Comparison of ENCODE assay signal across 10 mouse cellular contexts in the genomic region with DNA sequence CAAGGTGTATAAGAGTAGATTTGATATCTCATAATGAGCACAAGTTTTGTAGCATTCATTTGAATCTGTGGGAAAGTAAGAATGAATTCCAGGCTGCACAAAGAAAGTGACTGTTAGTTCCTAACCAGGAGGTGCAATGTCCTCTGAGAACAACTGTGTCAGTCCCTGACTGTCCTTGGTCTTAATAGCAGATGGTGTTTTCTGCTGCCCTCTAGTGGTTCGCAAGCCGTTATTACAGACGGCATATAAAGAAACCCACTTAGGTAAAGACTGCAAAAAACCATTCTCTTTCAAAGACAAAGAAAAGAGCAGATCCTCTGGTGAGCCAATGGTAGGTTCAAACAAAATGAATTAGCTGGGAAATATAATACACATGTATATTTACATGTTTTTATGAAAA. TPM values are rescaled to one million over a fixed set of nuclear protein-coding genes. Genes with fewer than 3 reads are reported as not detected.
DNase-seq lines count a peak whose midpoint lies in the region; ATAC-seq and TF ChIP-seq lines count a peak whose summit lies in the region.
"Had no signal": no experiment of that assay in that cellular context is flagged by ENCODE, and none has a peak within 500 bp of the region (broad histone marks: within the 10 kb centered on the region; RNA-seq: fewer than 3 reads in every experiment).

No protein-coding gene starts in this region.

- TF ChIP-seq POLR2A in heart, adult 2 months (IDR thresholded peaks at IDR 0.05; ENCODE audit: insufficient read depth, low read depth, low read length), result no peak
- TF ChIP-seq POLR2A in brain, embryonic 14.5 days (IDR thresholded peaks at IDR 0.05; ENCODE audit: borderline replicate concordance, extremely low read depth, insufficient read depth, insufficient read length, poor library complexity, severe bottlenecking), result no peak

- no peaks in the 10 kb centered on the region for H3K36me3 ChIP-seq in heart, adult 2 months (ENCODE audit: control insufficient read depth, insufficient read depth, low read length)
- 0 out of 2 replicates have a peak, but pooled peaks cover 4% of the 10 kb centered on the region for H3K36me3 ChIP-seq in heart, embryonic 11.5 days (ENCODE audit: control insufficient read depth, insufficient read depth, low read length)
- peaks cover 3% of the 10 kb centered on the region; the same call in 1 of the 2 replicates for H3K36me3 ChIP-seq in forebrain, embryonic 15.5 days
- no peaks in the 10 kb centered on the region for H3K36me3 ChIP-seq in kidney, postnatal 0 days (ENCODE audit: insufficient read depth, low read length)
- H3K36me3 ChIP-seq in midbrain, embryonic 13.5 days, result 0 out of 2 replicates have a peak, but pooled peaks cover 2% of the 10 kb centered on the region
- H3K36me3 ChIP-seq: limb, embryonic 13.5 days had no signal

- H3K27me3 ChIP-seq in heart, adult 2 months (ENCODE audit: control insufficient read depth, insufficient read depth, low read length), result no peaks in the 10 kb centered on the region
- no peaks in the 10 kb centered on the region for H3K27me3 ChIP-seq in heart, embryonic 11.5 days (ENCODE audit: control insufficient read depth, insufficient read depth, low read length)
- H3K27me3 ChIP-seq in forebrain, embryonic 15.5 days, result no peaks in the 10 kb centered on the region
- H3K27me3 ChIP-seq in kidney, postnatal 0 days (ENCODE audit: insufficient read depth, low read length), result no peaks in the 10 kb centered on the region
- H3K27me3 ChIP-seq in midbrain, embryonic 13.5 days, result no peaks in the 10 kb centered on the region
- H3K27me3 ChIP-seq: limb, embryonic 13.5 days had no signal

- H3K79me2 ChIP-seq in heart, adult 2 months (replicated peaks; ENCODE audit: control insufficient read depth, insufficient read depth, low read length), result no peaks in the 10 kb centered on the region

- peak in 1 of 2 experiments; percentile 11 for DNase-seq in heart, adult 2 months
- DNase-seq in CD4-positive helper T cell, adult 2 months (ENCODE audit: low read depth, low spot score), result peak; percentile 44
- peak; percentile 89 for DNase-seq in brain, embryonic 14.5 days (ENCODE audit: low read depth)
- DNase-seq in kidney, postnatal 0 days (ENCODE audit: low spot score), result peak; percentile 88
- no peak for DNase-seq in frontal cortex, postnatal 14 days (ENCODE audit: low spot score in 2 of 2)

- no peak for TF ChIP-seq EP300 in heart, adult 2 months (IDR thresholded peaks at IDR 0.05; ENCODE audit: insufficient read depth, low read depth, low read length)

- intact Hi-C loops in heart, adult 2 months (cut with DNase I), result no loop called here

- H3K9ac ChIP-seq in heart, adult 2 months (ENCODE audit: low read depth, low read length), result no peak overlapping the region
- H3K9ac ChIP-seq in heart, embryonic 11.5 days (ENCODE audit: low read depth, low read length), result no peak overlapping the region
- H3K9ac ChIP-seq in forebrain, embryonic 15.5 days (replicated peaks), result no peak overlapping the region
- H3K9ac ChIP-seq in kidney, postnatal 0 days (ENCODE audit: low read depth, low read length), result no peak overlapping the region
- no peak overlapping the region for H3K9ac ChIP-seq in midbrain, embryonic 13.5 days (replicated peaks)
- H3K9ac ChIP-seq: limb, embryonic 13.5 days had no signal

- ATAC-seq in heart, embryonic 11.5 days (replicated peaks; ENCODE audit: insufficient number of reproducible peaks, low FRiP score, low TSS enrichment), result no peak
- ATAC-seq in forebrain, embryonic 15.5 days (replicated peaks), result peak; percentile 90
- ATAC-seq in kidney, postnatal 0 days (replicated peaks; ENCODE audit: low FRiP score, low read depth), result no peak
- ATAC-seq in midbrain, embryonic 13.5 days, result peak; percentile 81; the same call in 1 of the 2 replicates

- H3K27ac ChIP-seq in heart, adult 2 months, result no peak overlapping the region
- no peak overlapping the region for H3K27ac ChIP-seq in heart, embryonic 11.5 days (ENCODE audit: low read depth, low read length)
- H3K27ac ChIP-seq in forebrain, embryonic 15.5 days (replicated peaks), result no peak overlapping the region
- H3K27ac ChIP-seq in kidney, postnatal 0 days, result no peak overlapping the region
- no peak overlapping the region for H3K27ac ChIP-seq in midbrain, embryonic 13.5 days
- H3K27ac ChIP-seq: limb, embryonic 13.5 days had no signal

- peak; percentile 93 for TF ChIP-seq CTCF in heart, adult 2 months (IDR thresholded peaks at IDR 0.05)
- peak; percentile 73 for TF ChIP-seq CTCF in brain, embryonic 14.5 days (IDR thresholded peaks at IDR 0.05; ENCODE audit: borderline replicate concordance, extremely low read depth, insufficient read depth, insufficient read length)
- peak; percentile 92 for TF ChIP-seq CTCF in kidney, postnatal 0 days (IDR thresholded peaks at IDR 0.05; ENCODE audit: low read depth)

- no peaks in the 10 kb centered on the region for H3K9me3 ChIP-seq in heart, embryonic 11.5 days (replicated peaks; ENCODE audit: control insufficient read depth, low read length)
- H3K9me3 ChIP-seq in forebrain, embryonic 15.5 days, result no peaks in the 10 kb centered on the region
- no peaks in the 10 kb centered on the region for H3K9me3 ChIP-seq in kidney, postnatal 0 days (replicated peaks; ENCODE audit: low read length)
- no peaks in the 10 kb centered on the region for H3K9me3 ChIP-seq in midbrain, embryonic 13.5 days
- H3K9me3 ChIP-seq: limb, embryonic 13.5 days had no signal

- no peak overlapping the region for H3K4me2 ChIP-seq in heart, embryonic 11.5 days
- H3K4me2 ChIP-seq in forebrain, embryonic 15.5 days (replicated peaks), result no peak overlapping the region
- no peak overlapping the region for H3K4me2 ChIP-seq in kidney, postnatal 0 days (ENCODE audit: low read length)
- no peak overlapping the region for H3K4me2 ChIP-seq in midbrain, embryonic 13.5 days (replicated peaks)
- H3K4me2 ChIP-seq: limb, embryonic 13.5 days had no signal

- WGBS in heart, adult 2 months, result 2% methylated on average over 3 of the region's 3 CpGs
- WGBS in heart, embryonic 11.5 days (ENCODE audit: insufficient replicate concordance), result under 1% methylated on average over 3 of the region's 3 CpGs
- 1% methylated on average over 3 of the region's 3 CpGs for WGBS in forebrain, embryonic 15.5 days
- 1% methylated on average over 3 of the region's 3 CpGs for WGBS in kidney, postnatal 0 days
- 4% methylated on average over 3 of the region's 3 CpGs for WGBS in midbrain, embryonic 13.5 days

- no peaks in the 10 kb centered on the region for H3K4me1 ChIP-seq in heart, adult 2 months (ENCODE audit: control insufficient read depth, insufficient read depth, low read length)
- H3K4me1 ChIP-seq in heart, embryonic 11.5 days (ENCODE audit: control insufficient read depth, insufficient read depth, low read length), result no peaks in the 10 kb centered on the region
- no peaks in the 10 kb centered on the region for H3K4me1 ChIP-seq in forebrain, embryonic 15.5 days
- no peaks in the 10 kb centered on the region for H3K4me1 ChIP-seq in kidney, postnatal 0 days (replicated peaks; ENCODE audit: insufficient read depth, low read length)
- H3K4me1 ChIP-seq in midbrain, embryonic 13.5 days (replicated peaks), result no peaks in the 10 kb centered on the region
- H3K4me1 ChIP-seq: limb, embryonic 13.5 days had no signal

- H3K4me3 ChIP-seq in heart, adult 2 months, result no peak overlapping the region
- no peak overlapping the region for H3K4me3 ChIP-seq in heart, embryonic 11.5 days (ENCODE audit: low read depth, low read length)
- no peak overlapping the region for H3K4me3 ChIP-seq in forebrain, embryonic 15.5 days
- H3K4me3 ChIP-seq in kidney, postnatal 0 days (replicated peaks; ENCODE audit: low read depth, low read length), result no peak overlapping the region
- H3K4me3 ChIP-seq in midbrain, embryonic 13.5 days (replicated peaks), result no peak overlapping the region
- H3K4me3 ChIP-seq: limb, embryonic 13.5 days had no signal

RNA-seq across cellular contexts. Expression of a gene that starts 45.3 kb away (rescaled TPM):
- 10 to 100 TPM; 14.7 to 15.1 TPM for total RNA-seq in heart, adult 2 months (2021)
- 9.4 and 18.6 TPM in 2 replicates for polyA plus RNA-seq in heart, adult 2 months (2012; rRNA removed)
- polyA plus RNA-seq in heart, embryonic 11.5 days (2014; fragmentation: Nextera tagmentation; extraction: Ambion mirVana), result 44.0 and 60.9 TPM in 2 replicates
- 26.9 and 27.1 TPM in 2 replicates for polyA plus RNA-seq in brain, embryonic 14.5 days (2012; rRNA removed)
- 50.7 and 60.4 TPM in 2 replicates for polyA plus RNA-seq in forebrain, embryonic 15.5 days (2015; fragmentation: Nextera tagmentation; extraction: Ambion mirVana)
- 24.2 and 28.2 TPM in 2 replicates for polyA plus RNA-seq in kidney, postnatal 0 days (2015; fragmentation: Nextera tagmentation; extraction: Ambion mirVana)
- polyA plus RNA-seq in midbrain, embryonic 13.5 days (2015; fragmentation: Nextera tagmentation; extraction: Ambion mirVana), result 20.7 and 21.7 TPM in 2 replicates

RNA-seq across cellular contexts. Expression of a gene that starts 47.1 kb away (rescaled TPM):
- not detected for total RNA-seq in heart, adult 2 months (2021)
- polyA plus RNA-seq in heart, adult 2 months (2012; rRNA removed), result not detected in 2 replicates
- not detected in 2 replicates for polyA plus RNA-seq in heart, embryonic 11.5 days (2014; fragmentation: Nextera tagmentation; extraction: Ambion mirVana)
- 0.07 TPM in 1 of 2 replicates, not detected in the other for polyA plus RNA-seq in brain, embryonic 14.5 days (2012; rRNA removed)
- polyA plus RNA-seq in forebrain, embryonic 15.5 days (2015; fragmentation: Nextera tagmentation; extraction: Ambion mirVana), result not detected in 2 replicates
- polyA plus RNA-seq in kidney, postnatal 0 days (2015; fragmentation: Nextera tagmentation; extraction: Ambion mirVana), result 0.84 and 1.0 TPM in 2 replicates
- 0.12 TPM in 1 of 2 replicates, not detected in the other for polyA plus RNA-seq in midbrain, embryonic 13.5 days (2015; fragmentation: Nextera tagmentation; extraction: Ambion mirVana)
- total RNA-seq: adrenal gland, adult 18-20 months had no signal
- polyA plus RNA-seq: limb, embryonic 13.5 days had no signal

RNA-seq across cellular contexts. Expression of a gene that starts 53.2 kb away (rescaled TPM):
- total RNA-seq in heart, adult 2 months (2021), result not detected
- polyA plus RNA-seq in heart, adult 2 months (2012; rRNA removed), result 0.32 TPM in 1 of 2 replicates, not detected in the other
- polyA plus RNA-seq in heart, embryonic 11.5 days (2014; fragmentation: Nextera tagmentation; extraction: Ambion mirVana), result 1.4 and 1.6 TPM in 2 replicates
- polyA plus RNA-seq in brain, embryonic 14.5 days (2012; rRNA removed), result 0.04 and 0.18 TPM in 2 replicates
- polyA plus RNA-seq in forebrain, embryonic 15.5 days (2015; fragmentation: Nextera tagmentation; extraction: Ambion mirVana), result 1.2 and 2.0 TPM in 2 replicates
- polyA plus RNA-seq in kidney, postnatal 0 days (2015; fragmentation: Nextera tagmentation; extraction: Ambion mirVana), result 0.08 and 0.14 TPM in 2 replicates
- polyA plus RNA-seq in midbrain, embryonic 13.5 days (2015; fragmentation: Nextera tagmentation; extraction: Ambion mirVana), result not detected in 2 replicates

Comparison
In these comparisons a context has a peak if more than half of its experiments do, and no peak if none do; other contexts are left out.
1. DNase-seq: peak in CD4-positive helper T cell, adult 2 months (single experiment), brain, embryonic 14.5 days (single experiment) and kidney, postnatal 0 days (single experiment); none in frontal cortex, postnatal 14 days (0 of 2).
2. ATAC-seq: peak in forebrain, embryonic 15.5 days (single experiment) and midbrain, embryonic 13.5 days (single experiment); none in heart, embryonic 11.5 days (single experiment) and kidney, postnatal 0 days (single experiment).
3. Peak in every context shown above with its lines, with median percentiles within 50 percentile points of each other: CTCF ChIP-seq.